Mouse (Mus musculus) cerebellum, adult (tissue): Measurements from ENCODE around the gene Gapt.

Experiments used
- ATAC-seq: cut with Nextera tagmentation; 2 replicates; pipeline ENCODE4 v1.9.2; 2017; ENCODE audit warnings: mild to moderate bottlenecking, moderate library complexity, mixed read lengths; ENCODE audit not compliant: insufficient number of reproducible peaks, low FRiP score, low TSS enrichment

Gapt gene

DNA sequence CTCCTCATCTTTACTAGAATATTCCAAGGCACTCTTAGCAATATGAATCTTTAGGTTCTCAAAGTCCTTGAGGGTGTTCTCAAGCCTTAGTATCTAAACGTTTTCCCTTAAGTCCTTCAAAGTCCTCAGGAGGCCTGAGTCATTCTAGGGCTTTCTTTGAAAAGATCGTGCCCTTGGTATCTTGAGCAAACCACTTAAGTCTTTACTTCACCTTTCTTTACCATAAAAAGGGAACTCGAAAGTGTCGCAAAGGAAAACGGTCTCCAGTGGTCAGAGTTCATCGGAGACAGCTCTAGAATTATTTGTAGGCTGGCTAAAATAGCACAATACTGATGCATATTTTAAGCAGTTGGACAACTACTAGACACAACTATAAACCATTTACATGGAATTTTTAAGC, 6.7 kb upstream of the Gapt start:
- ATAC-seq: no peak

DNA sequence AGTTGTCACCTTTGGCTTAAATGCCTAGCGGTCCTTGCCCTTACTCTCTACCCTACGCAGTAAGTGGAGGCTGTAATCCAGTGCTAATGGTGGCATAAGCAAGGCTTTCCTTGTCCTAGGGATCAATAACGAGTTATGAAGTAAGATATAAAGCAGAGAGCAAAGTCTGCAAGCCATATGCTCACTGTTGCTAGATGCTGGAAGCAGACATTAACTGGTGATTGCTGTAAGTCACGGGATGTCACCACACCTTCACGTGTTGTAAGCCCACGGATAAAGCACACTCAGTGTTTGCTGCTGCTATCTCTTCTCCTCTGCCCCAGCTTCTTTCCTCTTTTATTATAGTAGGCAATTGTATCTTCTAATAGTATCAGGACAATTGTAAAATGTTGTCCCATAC, 5.9 kb downstream of the Gapt start:
- ATAC-seq: no peak

DNA sequence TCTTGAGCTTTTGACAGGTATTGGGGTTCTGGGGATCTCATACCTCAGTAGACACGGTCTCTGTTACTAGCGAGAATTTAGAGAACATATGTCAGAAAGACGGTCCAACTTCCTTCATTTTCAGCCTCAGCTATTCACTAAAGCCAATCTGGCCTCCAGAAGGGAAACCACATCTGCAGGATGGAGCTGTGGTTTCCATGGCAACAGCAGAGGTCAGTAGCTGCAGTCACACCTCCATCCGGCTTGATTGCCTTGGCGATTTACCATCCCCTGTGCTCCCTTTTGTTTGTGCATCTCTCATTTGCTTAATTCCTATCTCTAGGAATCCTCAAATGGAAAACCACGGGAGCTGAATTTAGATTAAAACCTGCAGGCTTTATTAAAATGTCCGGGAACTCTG, 10.3 kb downstream of the Gapt start:
- ATAC-seq: no peak

GRCm38 (mm10) chr13:110342602-110343001, 14.4 kb downstream of the Gapt start:
- no peak for ATAC-seq

- no peak for ATAC-seq
These were observed 23.9 kb downstream of the Gapt start for GRCm38 (mm10) chr13:110332958-110333597.

DNA sequence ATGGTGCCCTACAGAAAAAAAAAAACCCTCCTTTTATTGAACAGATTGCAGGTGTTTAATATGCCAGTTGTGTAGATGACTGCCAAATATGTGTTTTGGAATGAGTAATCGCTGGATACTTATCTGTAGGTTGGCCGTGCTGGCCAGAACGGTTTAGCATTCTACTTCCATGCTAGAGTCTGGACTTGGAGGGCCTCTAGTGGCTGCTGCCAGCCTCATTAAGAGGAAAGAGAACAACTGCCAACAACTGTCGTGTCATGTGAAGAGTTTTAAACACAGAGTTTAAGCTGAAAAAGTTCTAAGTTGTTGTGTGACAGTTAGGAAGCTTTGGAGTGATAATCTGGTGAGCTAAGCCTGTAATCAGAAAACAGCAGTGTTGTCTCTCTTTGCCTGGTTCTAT, 38.3 kb downstream of the Gapt start:
- peak; percentile 58 for ATAC-seq

- ATAC-seq: no peak
These were observed 49.8 kb downstream of the Gapt start for GRCm38 (mm10) chr13:110307188-110307587.
